Mouse (Mus musculus): ENCODE results near the gene Rcan3.

DNA sequence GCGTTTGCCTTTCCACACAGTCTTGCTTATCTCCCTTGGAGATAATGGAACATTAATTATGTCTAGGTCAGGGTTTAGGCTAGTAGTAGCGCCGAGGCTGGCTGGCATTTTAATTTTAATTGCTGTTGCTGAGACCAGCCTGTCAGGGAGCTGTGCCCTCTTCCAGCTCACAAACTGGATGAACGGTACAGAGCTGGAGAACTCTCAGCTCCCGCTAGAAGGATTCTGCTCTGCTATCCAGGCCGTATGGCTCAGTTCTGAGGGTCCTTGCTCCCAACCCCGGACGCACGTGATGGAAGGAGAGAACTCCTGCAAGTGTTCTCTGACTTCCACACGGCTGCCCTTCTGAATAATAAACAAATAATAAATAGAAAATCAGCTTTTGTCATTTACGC is 739 bp upstream of the Rcan3 start:
- TF ChIP-seq CTCF (IDR thresholded peaks at IDR 0.05; ENCODE audit: low read depth, low read length) (no peak), POLR2A (IDR thresholded peaks at IDR 0.05; ENCODE audit: insufficient read depth, low read length) (no peak)
